Mouse (Mus musculus): Measurements from ENCODE around the gene Krt12. TPM values are rescaled to one million over a fixed set of nuclear protein-coding genes. Genes with fewer than 3 reads are reported as not detected.

Krt12 gene
- polyA plus RNA-seq, 1 experiment from 2014 or later = not detected

DNA sequence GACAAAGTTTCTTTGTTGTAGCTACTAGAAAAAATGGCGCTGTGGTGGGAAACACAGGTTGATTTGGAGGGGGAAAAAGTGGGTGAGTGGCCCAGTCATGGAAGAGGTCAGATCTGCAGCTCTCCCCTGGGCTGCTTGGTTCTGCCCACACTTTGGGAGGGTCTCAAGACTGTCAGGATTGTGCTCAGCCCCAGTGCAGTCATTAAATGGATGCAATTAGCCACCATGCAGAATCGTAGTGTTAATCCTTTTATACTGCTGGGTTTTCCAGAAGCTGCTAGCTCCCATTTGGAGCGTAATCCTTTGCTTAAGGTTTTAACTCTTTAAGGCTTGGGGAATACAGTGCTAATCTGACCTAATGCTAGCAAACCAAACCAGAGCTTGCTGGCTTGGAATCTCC, 26.0 kb downstream of the Krt12 start:
- no peak overlapping the region for H3K27ac ChIP-seq (replicated peaks)

DNA sequence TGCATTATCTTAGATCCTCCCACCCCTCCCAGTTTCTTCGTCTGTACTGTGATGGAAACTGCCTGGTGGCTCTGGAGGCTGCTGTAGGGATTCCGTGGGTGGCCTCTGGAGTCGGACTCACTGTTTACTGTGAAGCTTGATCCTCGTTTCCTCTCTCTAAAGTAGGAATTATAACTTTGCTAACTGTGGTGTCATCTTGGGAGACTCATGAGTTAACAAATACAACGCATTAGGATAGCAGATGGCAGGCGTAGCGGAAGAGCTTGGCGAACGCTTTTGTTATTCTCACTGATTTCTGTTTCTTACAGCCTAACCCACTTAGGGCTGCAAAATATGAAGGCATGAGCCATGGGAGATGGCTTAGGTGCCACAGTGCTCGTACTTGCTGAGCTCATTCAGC, 29.6 kb downstream of the Krt12 start:
- no peaks in the 10 kb centered on the region for H3K9me3 ChIP-seq
- 88% methylated on average over 10 of the region's 10 CpGs for WGBS
- H3K27me3 ChIP-seq (replicated peaks; ENCODE audit: low read depth, poor library complexity, severe bottlenecking) = no peaks in the 10 kb centered on the region
- no peaks in the 10 kb centered on the region for H3K4me1 ChIP-seq
- H3K4me3 ChIP-seq = no peak overlapping the region
- no peak for DNase-seq (ENCODE audit: low spot score)
- H3K36me3 ChIP-seq (replicated peaks) = peaks cover 8% of the 10 kb centered on the region
- no peak overlapping the region for H3K27ac ChIP-seq (replicated peaks)

More for the DNA sequence above, 26.0 kb downstream of the Krt12 start:
- H3K4me1 ChIP-seq = no peaks in the 10 kb centered on the region
- DNase-seq (ENCODE audit: low spot score) = no peak
- no peaks in the 10 kb centered on the region for H3K9me3 ChIP-seq
- 38% methylated on average over 3 of the region's 3 CpGs for WGBS
- H3K27me3 ChIP-seq (replicated peaks; ENCODE audit: low read depth, poor library complexity, severe bottlenecking) = no peaks in the 10 kb centered on the region
- H3K4me3 ChIP-seq = no peak overlapping the region
- H3K36me3 ChIP-seq (replicated peaks) = no peaks in the 10 kb centered on the region

DNA sequence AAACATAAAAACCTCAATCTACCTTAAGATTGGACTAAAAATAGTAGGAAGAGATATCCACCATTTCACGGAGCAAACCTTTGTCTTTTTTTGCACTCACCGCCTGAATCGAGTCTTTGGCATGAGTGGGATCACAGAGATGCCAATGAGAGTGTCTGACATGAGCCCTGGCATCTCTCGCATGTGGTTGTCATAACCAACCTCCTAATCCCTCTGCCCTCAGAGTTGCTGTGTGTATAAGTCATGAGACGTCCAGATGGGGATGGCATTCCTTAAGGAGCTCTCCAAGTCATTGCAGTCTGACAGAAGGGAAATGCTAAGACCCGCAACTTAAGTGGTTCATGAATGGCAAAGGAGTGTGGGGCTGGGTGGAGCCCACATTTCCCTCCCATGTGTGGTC, 30.7 kb downstream of the Krt12 start:
- Histone ChIP-seq H3K4me1 (0 out of 2 replicates have a peak, but pooled peaks cover 5% of the 10 kb centered on the region), H3K27ac (replicated peaks) (no peak overlapping the region), H3K36me3 (replicated peaks) (peaks cover 10% of the 10 kb centered on the region), H3K4me3 (no peak overlapping the region), H3K27me3 (replicated peaks; ENCODE audit: low read depth, poor library complexity, severe bottlenecking) (no peaks in the 10 kb centered on the region), H3K9me3 (no peaks in the 10 kb centered on the region)
- no peak for DNase-seq (ENCODE audit: low spot score)
- 83% methylated on average over 6 of the region's 6 CpGs for WGBS

DNA sequence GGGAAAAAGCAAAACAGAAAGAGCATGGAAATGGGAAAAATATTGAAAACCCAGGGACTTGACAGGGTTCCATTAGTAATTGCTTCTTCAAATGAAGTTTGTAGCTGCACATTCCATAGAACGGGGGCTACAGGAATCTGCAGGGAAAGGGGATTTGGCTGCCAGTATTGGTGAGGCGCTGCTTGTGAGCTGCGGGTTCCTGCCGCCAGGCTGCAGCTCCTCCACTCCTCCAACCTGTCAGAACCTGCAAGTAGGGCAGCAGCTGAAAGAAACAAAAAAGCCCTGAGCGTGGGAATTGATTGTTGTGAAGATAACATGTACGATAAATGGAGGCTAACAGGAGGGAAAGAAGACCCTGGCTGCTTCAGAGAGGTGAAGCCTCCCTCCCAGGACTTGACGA, 31.2 kb downstream of the Krt12 start:
- Histone ChIP-seq H3K36me3 (replicated peaks) (peaks cover 10% of the 10 kb centered on the region), H3K27me3 (replicated peaks; ENCODE audit: low read depth, poor library complexity, severe bottlenecking) (no peaks in the 10 kb centered on the region), H3K4me3 (no peak overlapping the region), H3K27ac (replicated peaks) (no peak overlapping the region), H3K9me3 (no peaks in the 10 kb centered on the region), H3K4me1 (0 out of 2 replicates have a peak, but pooled peaks cover 7% of the 10 kb centered on the region)
- WGBS = 81% methylated on average over 7 of the region's 7 CpGs
- DNase-seq (ENCODE audit: low spot score) = peak; percentile 10

DNA sequence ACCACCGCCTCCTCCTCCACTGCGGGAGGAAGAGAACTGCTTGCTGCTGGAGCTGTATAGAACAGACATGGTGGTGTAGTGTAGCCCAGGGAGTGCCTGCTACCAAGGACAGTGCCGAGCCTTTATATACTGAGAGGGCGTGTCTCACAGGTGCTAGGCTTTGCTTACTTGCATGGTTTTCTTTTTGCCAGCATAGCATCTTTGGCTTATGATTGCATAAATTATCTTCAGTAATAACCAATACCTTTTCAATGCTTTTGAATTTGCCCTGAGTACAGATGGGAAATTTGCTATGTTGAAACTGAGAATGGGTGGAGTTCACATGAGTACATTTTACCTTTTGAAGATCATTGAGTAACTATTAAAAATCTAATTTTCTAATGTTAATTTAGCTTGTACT, 32.8 kb downstream of the Krt12 start, which contains the start of gene Krt10:
TSS of gene Krt10 (minus strand) at position 101 of the 400 bp plus-strand sequence.
- WGBS = 85% methylated on average over 4 of the region's 4 CpGs
- Histone ChIP-seq H3K27ac (replicated peaks) (no peak within 1 kb of the TSS), H3K9me3 (no peaks in the 10 kb centered on the region), H3K4me3 (no peak within 1 kb of the TSS), H3K4me1 (0 out of 2 replicates have a peak, but pooled peaks cover 7% of the 10 kb centered on the region), H3K36me3 (replicated peaks) (peaks cover 10% of the 10 kb centered on the region), H3K27me3 (replicated peaks; ENCODE audit: low read depth, poor library complexity, severe bottlenecking) (0 out of 2 replicates have a peak, but pooled peaks cover 3% of the 10 kb centered on the region)
- no peak for DNase-seq (ENCODE audit: low spot score)

DNA sequence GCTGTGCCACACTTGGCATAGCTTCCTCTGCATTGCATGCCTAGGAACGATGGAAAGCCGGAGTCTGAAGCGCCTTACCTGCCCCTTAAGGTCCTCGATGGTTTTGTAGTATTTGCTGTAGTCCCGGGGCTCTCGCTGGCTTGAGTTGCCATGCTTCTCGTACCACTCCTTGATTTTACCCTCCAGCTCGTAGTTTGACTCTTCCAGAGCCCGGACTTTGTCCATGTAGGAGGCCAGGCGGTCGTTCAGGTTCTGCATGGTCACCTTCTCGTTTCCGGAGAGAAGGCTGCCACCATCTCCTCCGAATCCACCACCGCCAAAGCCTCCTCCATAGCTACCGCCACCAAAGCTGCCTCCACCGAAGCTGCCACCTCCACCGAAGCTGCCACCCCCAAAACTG, 33.4 kb downstream of the Krt12 start:
- 94% methylated on average over 18 of the region's 18 CpGs for WGBS
- Histone ChIP-seq H3K4me1 (0 out of 2 replicates have a peak, but pooled peaks cover 7% of the 10 kb centered on the region), H3K27ac (replicated peaks) (no peak overlapping the region), H3K9me3 (no peaks in the 10 kb centered on the region), H3K4me3 (no peak overlapping the region), H3K36me3 (replicated peaks) (peaks cover 10% of the 10 kb centered on the region), H3K27me3 (replicated peaks; ENCODE audit: low read depth, poor library complexity, severe bottlenecking) (0 out of 2 replicates have a peak, but pooled peaks cover 5% of the 10 kb centered on the region)
- no peak for DNase-seq (ENCODE audit: low spot score)

DNA sequence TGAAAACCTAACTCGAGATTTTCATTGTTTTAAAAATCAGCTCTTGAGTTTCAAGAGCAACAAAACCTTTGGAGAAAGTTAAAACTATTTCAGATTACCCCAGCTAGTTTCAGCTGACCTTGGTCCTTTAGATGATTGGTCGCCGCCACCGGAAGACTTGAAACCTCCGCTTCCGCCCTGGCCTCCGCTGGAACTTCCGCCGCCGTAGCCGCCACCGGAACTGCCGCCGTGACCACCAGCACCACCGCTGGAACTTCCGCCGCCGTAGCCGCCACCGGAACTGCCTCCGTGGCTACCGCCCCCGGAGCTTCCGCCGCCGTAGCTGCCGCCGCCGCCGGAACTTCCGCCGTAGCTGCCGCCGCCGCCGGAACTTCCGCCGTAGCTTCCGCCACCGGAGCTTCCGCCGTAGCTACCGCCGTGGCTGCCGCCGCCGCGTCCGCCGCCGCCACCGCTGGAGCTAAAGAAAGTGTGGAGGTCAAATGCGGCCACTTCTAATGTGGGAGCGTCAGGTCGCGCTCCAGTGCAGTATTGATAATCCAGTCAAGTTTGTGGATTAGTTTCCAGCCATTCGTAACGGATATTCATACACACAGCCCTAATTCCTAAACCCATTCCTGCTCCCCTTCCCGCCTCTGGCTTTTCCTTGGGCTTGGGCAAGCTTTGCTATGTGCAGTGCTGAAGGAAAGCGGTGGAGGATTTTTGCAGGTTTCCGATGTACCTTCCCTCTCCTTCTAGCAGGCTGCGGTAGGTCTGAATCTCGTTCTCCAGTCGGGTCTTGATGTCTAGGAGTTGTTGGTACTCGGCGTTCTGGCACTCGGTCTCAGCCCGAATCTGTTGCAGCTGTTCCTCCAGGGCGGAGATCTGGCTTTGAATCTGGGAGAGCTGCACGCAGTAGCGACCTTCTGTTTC, 36.0 kb downstream of the Krt12 start:
- 0 out of 2 replicates have a peak, but pooled peaks cover 7% of the 10 kb centered on the region for H3K4me1 ChIP-seq
- WGBS = 3% methylated on average over 71 of the region's 71 CpGs
- H3K4me3 ChIP-seq = peak overlapping the region; percentile 71
- no peaks in the 10 kb centered on the region for H3K9me3 ChIP-seq
- DNase-seq (ENCODE audit: low spot score) = peak; percentile 94
- peak overlapping the region; percentile 88 for H3K27ac ChIP-seq (replicated peaks)
- H3K36me3 ChIP-seq (replicated peaks) = peaks cover 10% of the 10 kb centered on the region
- peaks cover 18% of the 10 kb centered on the region for H3K27me3 ChIP-seq (replicated peaks; ENCODE audit: low read depth, poor library complexity, severe bottlenecking)

DNA sequence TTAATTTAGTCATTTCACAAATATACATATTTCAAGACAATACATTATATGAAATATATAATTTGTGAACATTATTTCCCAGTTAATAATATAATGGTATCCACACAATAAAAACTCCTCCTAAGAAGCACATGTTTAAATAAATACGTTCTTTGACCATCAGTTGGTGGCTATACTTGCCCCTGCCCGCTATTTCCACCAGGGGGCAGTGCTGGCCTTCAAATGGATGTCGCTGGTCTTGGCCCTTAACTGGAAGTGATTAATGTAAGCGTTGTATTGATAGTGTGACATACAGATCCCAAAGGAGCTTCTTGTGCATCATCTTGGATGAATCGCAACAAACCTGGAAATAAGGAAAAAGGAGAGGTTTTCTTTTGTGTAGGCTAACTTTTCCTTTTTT, 42.5 kb downstream of the Krt12 start:
- peak; percentile 77 for DNase-seq (ENCODE audit: low spot score)
- H3K27ac ChIP-seq (replicated peaks) = no peak overlapping the region
- H3K27me3 ChIP-seq (replicated peaks; ENCODE audit: low read depth, poor library complexity, severe bottlenecking) = peaks cover 18% of the 10 kb centered on the region
- H3K9me3 ChIP-seq = no peaks in the 10 kb centered on the region
- no peaks in the 10 kb centered on the region for H3K4me1 ChIP-seq
- no peak overlapping the region for H3K4me3 ChIP-seq
- H3K36me3 ChIP-seq (replicated peaks) = no peaks in the 10 kb centered on the region
- 16% methylated on average over 5 of the region's 5 CpGs for WGBS

DNA sequence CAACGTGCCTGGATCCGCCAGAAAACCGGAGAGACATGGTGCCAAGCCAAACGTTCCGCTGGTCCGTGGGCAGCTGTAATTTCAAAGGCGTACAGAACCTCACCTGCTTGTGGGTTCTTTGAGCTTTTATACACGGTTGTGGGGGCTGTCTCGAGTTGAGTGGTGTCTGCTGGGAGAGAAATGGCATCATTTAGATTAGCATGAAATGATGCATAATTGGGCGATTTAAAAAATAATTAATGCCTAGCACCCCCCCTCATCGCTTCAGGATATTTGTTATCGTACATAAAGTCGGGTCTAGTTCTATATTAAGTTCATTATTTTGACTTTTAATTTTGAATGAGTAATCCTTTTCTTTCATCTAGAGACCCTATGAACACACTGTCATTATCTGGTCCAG, 47.3 kb downstream of the Krt12 start, which contains the start of gene Krt28:
TSS of gene Krt28 (minus strand) at position 101 of the 400 bp plus-strand sequence.
- H3K4me3 ChIP-seq = no peak within 1 kb of the TSS
- no peak within 1 kb of the TSS for H3K27ac ChIP-seq (replicated peaks)
- no peaks in the 10 kb centered on the region for H3K36me3 ChIP-seq (replicated peaks)
- WGBS = 86% methylated on average over 13 of the region's 13 CpGs
- DNase-seq (ENCODE audit: low spot score) = no peak
- no peaks in the 10 kb centered on the region for H3K4me1 ChIP-seq
- H3K9me3 ChIP-seq = no peaks in the 10 kb centered on the region
- H3K27me3 ChIP-seq (replicated peaks; ENCODE audit: low read depth, poor library complexity, severe bottlenecking) = no peaks in the 10 kb centered on the region

DNA sequence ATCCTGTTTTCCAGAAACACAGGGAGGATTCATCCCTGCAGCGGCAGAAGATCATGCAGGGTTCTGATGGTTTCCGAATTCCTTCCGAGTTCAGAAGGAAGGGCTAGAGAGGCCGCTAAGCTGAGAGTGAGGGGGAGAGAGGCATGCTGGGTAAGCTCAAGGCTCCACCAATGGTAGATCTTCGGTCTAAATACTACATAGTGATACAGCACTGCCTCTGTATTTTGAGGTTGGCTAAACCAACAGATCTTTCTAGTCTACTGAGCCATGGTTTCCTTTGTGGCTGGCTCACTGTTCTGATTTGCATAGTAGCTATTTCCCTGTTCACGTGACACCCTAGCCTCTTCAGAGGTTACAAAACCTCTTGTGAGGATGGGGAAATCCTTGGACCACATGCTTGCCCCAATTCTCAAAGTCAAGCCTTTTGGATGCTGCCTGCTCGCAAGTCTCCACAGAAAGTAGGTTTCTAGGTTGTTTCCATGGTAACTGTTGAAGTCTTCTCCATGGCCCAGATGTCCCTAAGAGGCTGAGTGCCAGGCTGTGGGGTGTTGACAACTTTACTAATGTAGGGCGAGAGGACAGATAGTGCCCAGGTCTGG, 52.1 kb downstream of the Krt12 start:
- Histone ChIP-seq H3K36me3 (replicated peaks) (no peaks in the 10 kb centered on the region), H3K27me3 (replicated peaks; ENCODE audit: low read depth, poor library complexity, severe bottlenecking) (no peaks in the 10 kb centered on the region), H3K4me3 (no peak overlapping the region), H3K27ac (replicated peaks) (no peak overlapping the region), H3K4me1 (no peaks in the 10 kb centered on the region), H3K9me3 (no peaks in the 10 kb centered on the region)
- 83% methylated on average over 8 of the region's 8 CpGs for WGBS
- no peak for DNase-seq (ENCODE audit: low spot score)

DNA sequence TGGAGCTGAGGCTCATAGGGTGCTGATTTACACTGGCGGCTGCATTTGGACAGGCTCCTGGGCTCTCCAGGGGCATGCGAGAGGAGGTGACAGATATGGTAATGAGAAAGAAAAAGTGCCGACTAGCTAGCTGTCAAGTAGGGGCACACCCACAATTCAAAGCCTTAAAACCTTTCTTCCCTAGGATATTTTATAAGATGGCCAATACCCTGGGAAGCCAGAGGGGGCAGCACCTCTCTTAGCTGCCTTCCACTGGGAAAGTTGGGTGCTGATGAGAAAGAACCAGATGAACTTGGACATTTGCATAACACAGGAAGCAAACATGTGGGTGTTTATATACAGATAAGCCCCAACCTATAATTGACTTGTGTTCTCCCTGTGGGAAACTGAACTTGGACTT, 52.8 kb downstream of the Krt12 start:
- Histone ChIP-seq H3K27me3 (replicated peaks; ENCODE audit: low read depth, poor library complexity, severe bottlenecking) (no peaks in the 10 kb centered on the region), H3K4me3 (no peak overlapping the region), H3K36me3 (replicated peaks) (no peaks in the 10 kb centered on the region), H3K27ac (replicated peaks) (no peak overlapping the region), H3K9me3 (no peaks in the 10 kb centered on the region), H3K4me1 (no peaks in the 10 kb centered on the region)
- DNase-seq (ENCODE audit: low spot score) = peak; percentile 23
- 26% methylated on average over 3 of the region's 3 CpGs for WGBS

DNA sequence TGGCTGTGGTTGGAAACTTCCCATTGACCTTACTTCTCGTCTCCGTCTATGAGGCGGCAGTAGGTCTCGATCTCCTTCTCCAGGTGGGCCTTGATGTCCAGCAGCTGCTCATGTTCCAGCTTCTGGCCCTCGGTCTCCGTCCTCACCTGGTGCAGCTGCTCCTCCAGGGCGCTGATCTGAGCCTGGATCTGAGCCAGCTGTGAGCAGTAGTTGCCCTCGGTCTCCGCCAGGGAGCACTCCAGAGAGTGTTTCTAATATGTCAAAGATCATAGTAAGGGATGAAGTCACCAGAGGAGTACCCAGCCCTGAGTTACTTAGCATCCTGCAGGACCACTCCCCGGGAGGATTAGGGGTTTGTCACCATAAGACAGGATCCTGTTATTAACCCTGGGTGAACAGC, 55.3 kb downstream of the Krt12 start:
- no peaks in the 10 kb centered on the region for H3K27me3 ChIP-seq (replicated peaks; ENCODE audit: low read depth, poor library complexity, severe bottlenecking)
- H3K4me1 ChIP-seq = no peaks in the 10 kb centered on the region
- H3K27ac ChIP-seq (replicated peaks) = no peak overlapping the region
- 50% methylated on average over 10 of the region's 10 CpGs for WGBS
- no peak overlapping the region for H3K4me3 ChIP-seq
- H3K9me3 ChIP-seq = no peaks in the 10 kb centered on the region
- no peaks in the 10 kb centered on the region for H3K36me3 ChIP-seq (replicated peaks)
- DNase-seq (ENCODE audit: low spot score) = no peak

All from embryonic facial prominence, embryonic 10.5 days (tissue).